Mouse (Mus musculus) ES-E14 (cell line): Measurements from ENCODE around the gene Slc31a1. TPM values are rescaled to one million over a fixed set of nuclear protein-coding genes. Genes with fewer than 3 reads are reported as not detected.

Experiments used
- DNase-seq: peaks from one replicate; pipeline ENCODE4 v3.0.0-alpha.2; 2013; ENCODE audit warnings: low read depth, low spot score
- H3K27ac ChIP-seq: 2 replicates; pipeline ENCODE4 v1.5.1; 2012; ENCODE audit warnings: low read depth, mild to moderate bottlenecking, low read length, moderate library complexity, mixed read lengths; ENCODE audit not compliant: poor library complexity, insufficient read depth, severe bottlenecking
- H3K36me3 ChIP-seq: 2 replicates; pipeline ENCODE4 v1.6.1; 2012; ENCODE audit warnings: mild to moderate bottlenecking, low read length, moderate library complexity, mixed read lengths; ENCODE audit not compliant: control insufficient read depth, poor library complexity, insufficient read depth, severe bottlenecking
- H3K4me1 ChIP-seq, 2 experiments: fragments of 150-350 bp in 1 of 2; sonication (generic) in 1 of 2; 2 replicates each; pipeline ENCODE4 v1.6.1; 2012; ENCODE audit warnings: low read length in 2 of 2, mild to moderate bottlenecking in 1 of 2, mixed read lengths in 1 of 2; ENCODE audit not compliant: control insufficient read depth in 2 of 2, insufficient read depth in 2 of 2, poor library complexity in 1 of 2
- H3K4me3 ChIP-seq, 2 experiments: fragments of 150-350 bp in 1 of 2; sonication (generic) in 1 of 2; 2 replicates each; pipeline ENCODE4 v1.5.1; 2012; ENCODE audit warnings: low read length in 2 of 2, low read depth in 1 of 2, mild to moderate bottlenecking in 1 of 2, mixed read lengths in 1 of 2; ENCODE audit not compliant: insufficient read depth in 1 of 2, poor library complexity in 1 of 2, severe bottlenecking in 1 of 2
- H3K9ac ChIP-seq: 2 replicates; pipeline ENCODE4 v1.6.1; 2012; ENCODE audit warnings: low read depth, mild to moderate bottlenecking, low read length, mixed read lengths; ENCODE audit not compliant: poor library complexity, insufficient read depth, severe bottlenecking
- H3K9me3 ChIP-seq: fragments of 150-350 bp; sonication (generic); 2 replicates; pipeline ENCODE4 v1.6.1; 2012; ENCODE audit warnings: low read depth, mild to moderate bottlenecking, low read length; ENCODE audit not compliant: control insufficient read depth, insufficient read depth
- CHD2 ChIP-seq: IDR thresholded peaks from 2 replicates; pipeline ENCODE4 v1.6.1; 2014; ENCODE audit warnings: mild to moderate bottlenecking, low read depth, low read length, inconsistent platforms
- HCFC1 ChIP-seq: IDR thresholded peaks from 2 replicates; pipeline ENCODE4 v1.6.1; 2012; ENCODE audit warnings: low read length, inconsistent platforms, borderline replicate concordance; ENCODE audit not compliant: insufficient read depth
- MAFK ChIP-seq: IDR thresholded peaks from 2 replicates; pipeline ENCODE4 v1.6.1; 2014; ENCODE audit warnings: mild to moderate bottlenecking, low read depth, low read length, inconsistent platforms; ENCODE audit not compliant: insufficient read depth
- ZC3H11A ChIP-seq: IDR thresholded peaks from 2 replicates; pipeline ENCODE4 v1.6.1; 2012; ENCODE audit warnings: low read depth, mild to moderate bottlenecking, inconsistent platforms, low read length, borderline replicate concordance
- ZNF384 ChIP-seq: IDR thresholded peaks from 2 replicates; pipeline ENCODE4 v1.6.1; 2012; ENCODE audit warnings: low read depth, low read length, inconsistent platforms
- in situ Hi-C, 2 experiments: fragments of 600-800 bp; cut with MboI; formaldehyde crosslinking; loops; one replicate each; pipeline ENCODE4 v1.15.1; 2025; ENCODE audit warnings: low sequenced_read_pairs in 2 of 2, inconsistent platforms in 1 of 2; ENCODE audit not compliant: unreplicated experiment in 2 of 2
- total RNA-seq: library from RNA; depleted of rRNA; stranded (reverse); fragments of 300-350 nt; gene quantifications from 2 replicates; pipeline ENCODE4 v1.2.3, GENCODE M21; 2012

Gene Slc31a1
- total RNA-seq, 1 experiment, result 27.9 TPM

GRCm38 (mm10) chr4:62411606-62412005 lies 51.1 kb downstream of the Slc31a1 start:
- no peaks in the 10 kb centered on the region for H3K9me3 ChIP-seq
- peaks cover 42% of the 10 kb centered on the region for H3K36me3 ChIP-seq
- H3K9ac ChIP-seq, result no peak overlapping the region
- DNase-seq, result no peak
- H3K27ac ChIP-seq, result no peak overlapping the region
- in situ Hi-C loops, result no loop called here
- TF ChIP-seq MAFK (no peak), ZNF384 (no peak), HCFC1 (no peak), ZC3H11A (no peak), CHD2 (no peak)
- peaks cover 0 to 5% of the 10 kb centered on the region in 2 experiments; a peak in 1 of 4 replicates for H3K4me1 ChIP-seq
- H3K4me3 ChIP-seq, result no peak overlapping the region

- Histone ChIP-seq H3K27ac (no peak overlapping the region), H3K9ac (no peak overlapping the region), H3K36me3 (peaks cover 60% of the 10 kb centered on the region), H3K4me1 (no peaks in the 10 kb centered on the region), H3K9me3 (no peaks in the 10 kb centered on the region), H3K4me3 (no peak overlapping the region)
- in situ Hi-C loops, result no loop called here
- TF ChIP-seq HCFC1, result no peak
- TF ChIP-seq MAFK, result no peak
- TF ChIP-seq CHD2, result no peak
- no peak for TF ChIP-seq ZC3H11A
- no peak for TF ChIP-seq ZNF384
- no peak for DNase-seq
Measured at GRCm38 (mm10) chr4:62418448-62418847, 57.9 kb downstream of the Slc31a1 start.

- no peak overlapping the region for H3K27ac ChIP-seq
- H3K9ac ChIP-seq, result no peak overlapping the region
- H3K4me3 ChIP-seq, result no peak overlapping the region
- in situ Hi-C loops, result no loop called here
- no peak for DNase-seq
- TF ChIP-seq ZC3H11A (no peak), ZNF384 (no peak), CHD2 (no peak), HCFC1 (no peak), MAFK (no peak)
- H3K4me1 ChIP-seq, result no peaks in the 10 kb centered on the region
- peaks cover 63% of the 10 kb centered on the region for H3K36me3 ChIP-seq
- no peaks in the 10 kb centered on the region for H3K9me3 ChIP-seq
Measured at GRCm38 (mm10) chr4:62419091-62419490, 58.6 kb downstream of the Slc31a1 start.

GRCm38 (mm10) chr4:62425891-62426290 lies 65.4 kb downstream of the Slc31a1 start:
- in situ Hi-C loops, result no loop called here
- no peak overlapping the region for H3K9ac ChIP-seq
- no peak for DNase-seq
- no peak overlapping the region for H3K4me3 ChIP-seq
- peaks cover 0 to 2% of the 10 kb centered on the region in 2 experiments; a peak in 1 of 4 replicates for H3K4me1 ChIP-seq
- no peak overlapping the region for H3K27ac ChIP-seq
- peaks cover 31% of the 10 kb centered on the region for H3K36me3 ChIP-seq
- no peaks in the 10 kb centered on the region for H3K9me3 ChIP-seq
- TF ChIP-seq ZC3H11A (no peak), MAFK (no peak), HCFC1 (no peak), ZNF384 (no peak), CHD2 (no peak)

GRCm38 (mm10) chr4:62427978-62428758 lies 67.6 kb downstream of the Slc31a1 start:
- H3K36me3 ChIP-seq, result peaks cover 17% of the 10 kb centered on the region
- H3K4me1 ChIP-seq, result peaks cover 0 to 2% of the 10 kb centered on the region in 2 experiments; a peak in 1 of 4 replicates
- TF ChIP-seq MAFK, result no peak
- TF ChIP-seq HCFC1, result no peak
- TF ChIP-seq ZC3H11A, result no peak
- no peak for TF ChIP-seq ZNF384
- TF ChIP-seq CHD2, result no peak
- peak overlapping the region in 1 of 2 experiments; percentile 35; a peak in 1 of 4 replicates for H3K4me3 ChIP-seq
- H3K27ac ChIP-seq, result no peak overlapping the region
- in situ Hi-C loops, result no loop called here
- DNase-seq, result no peak
- H3K9ac ChIP-seq, result no peak overlapping the region
- no peaks in the 10 kb centered on the region for H3K9me3 ChIP-seq
